Mouse (Mus musculus) CH12.LX (cell line): Measurements from ENCODE around the gene Zic5. TPM values are rescaled to one million over a fixed set of nuclear protein-coding genes. Genes with fewer than 3 reads are reported as not detected.
"Not testable (repeated sequence)": the region's sequence is repeated elsewhere in the genome, so short reads cannot be mapped to it uniquely, and the experiment has no call there.

Source experiments
- DNase-seq: peaks from one replicate; pipeline ENCODE4 v3.0.0-alpha.2; 2013; ENCODE audit errors: extremely low read depth
- H3K27ac ChIP-seq: 2 replicates; pipeline ENCODE4 v1.5.1; 2012; ENCODE audit warnings: low read depth, mild to moderate bottlenecking, control low read depth, moderate library complexity; ENCODE audit not compliant: insufficient read depth
- H3K27me3 ChIP-seq: replicated peaks from 2 replicates; pipeline ENCODE3; 2012; ENCODE audit warnings: inconsistent platforms
- H3K36me3 ChIP-seq, 2 experiments: replicated peaks in 1 of 2; 2 replicates each; pipeline versions ENCODE3 to v1.6.1; 2012; ENCODE audit warnings: inconsistent platforms in 1 of 2, low read length in 1 of 2, mild to moderate bottlenecking in 1 of 2, mixed read lengths in 1 of 2, moderate library complexity in 1 of 2; ENCODE audit not compliant: control insufficient read depth in 1 of 2, insufficient read depth in 1 of 2
- H3K4me1 ChIP-seq, 2 experiments: 2 replicates each; pipeline ENCODE4 v1.6.1; 2012; ENCODE audit warnings: inconsistent platforms in 1 of 2, moderate library complexity in 1 of 2; ENCODE audit not compliant: insufficient read depth in 2 of 2, control insufficient read depth in 1 of 2
- H3K4me2 ChIP-seq: 2 replicates; pipeline ENCODE4 v1.6.1; 2012; ENCODE audit warnings: low read depth, mild to moderate bottlenecking, control low read depth; ENCODE audit not compliant: poor library complexity, insufficient read depth, severe bottlenecking
- H3K4me3 ChIP-seq, 3 experiments: fragments of 150-350 bp in 1 of 3; sonication (generic) in 1 of 3; replicated peaks in 1 of 3; 2 replicates each; pipeline versions ENCODE3 to v1.5.1; 2011 to 2012; ENCODE audit warnings: low read depth in 2 of 3, low read length in 2 of 3, mild to moderate bottlenecking in 2 of 3, moderate library complexity in 2 of 3, control low read depth in 1 of 3, improper control_type of control experiment in 1 of 3, inconsistent platforms in 1 of 3, mixed read lengths in 1 of 3; ENCODE audit not compliant: poor library complexity in 1 of 3
- H3K79me2 ChIP-seq: replicated peaks from 2 replicates; pipeline ENCODE4 v1.6.1; 2012; ENCODE audit warnings: mild to moderate bottlenecking, moderate library complexity; ENCODE audit not compliant: control insufficient read depth, poor library complexity, insufficient read depth, severe bottlenecking; ENCODE audit errors: extremely low read depth
- H3K9ac ChIP-seq: 2 replicates; pipeline ENCODE4 v1.6.1; 2012; ENCODE audit warnings: low read depth, mild to moderate bottlenecking, control low read depth, moderate library complexity; ENCODE audit not compliant: insufficient read depth
- H3K9me3 ChIP-seq: replicated peaks from 2 replicates; pipeline ENCODE3; 2012; ENCODE audit warnings: low read length, inconsistent platforms, mixed read lengths
- CHD1 ChIP-seq: IDR thresholded peaks from 2 replicates; pipeline ENCODE4 v1.6.1; 2012; ENCODE audit warnings: low read depth, low read length, improper control_type of control experiment, inconsistent platforms
- CHD2 ChIP-seq: IDR thresholded peaks from 2 replicates; pipeline ENCODE4 v1.6.1; 2011; ENCODE audit warnings: low read length, improper control_type of control experiment
- CTCF ChIP-seq, 2 experiments: IDR thresholded peaks in 1 of 2; conservative IDR thresholded peaks in 1 of 2; 2 replicates each; pipeline ENCODE4 v1.5.1; 2011 to 2012; ENCODE audit warnings: low read depth in 2 of 2, low read length in 2 of 2, improper control_type of control experiment in 1 of 2, inconsistent platforms in 1 of 2, mild to moderate bottlenecking in 1 of 2, moderate library complexity in 1 of 2
- E2F4 ChIP-seq: IDR thresholded peaks from 2 replicates; pipeline ENCODE4 v1.6.1; 2011; ENCODE audit warnings: low read depth, low read length, improper control_type of control experiment; ENCODE audit not compliant: insufficient replicate concordance
- EP300 ChIP-seq: IDR thresholded peaks from 2 replicates; pipeline ENCODE4 v1.6.1; 2011; ENCODE audit warnings: low read length, improper control_type of control experiment
- ETS1 ChIP-seq: conservative IDR thresholded peaks from 2 replicates; pipeline ENCODE4 v1.6.1; 2012; ENCODE audit warnings: low read depth, mild to moderate bottlenecking, inconsistent platforms, low read length, improper control_type of control experiment, moderate library complexity
- MAZ ChIP-seq: IDR thresholded peaks from 2 replicates; pipeline ENCODE4 v1.6.1; 2012; ENCODE audit warnings: low read depth, mild to moderate bottlenecking, inconsistent platforms, low read length, improper control_type of control experiment, moderate library complexity
- MEF2A ChIP-seq: IDR thresholded peaks from 2 replicates; pipeline ENCODE4 v1.6.1; 2014; ENCODE audit warnings: low read depth, mild to moderate bottlenecking, inconsistent platforms, low read length, improper control_type of control experiment, borderline replicate concordance
- MYC ChIP-seq: IDR thresholded peaks from 2 replicates; pipeline ENCODE4 v1.6.1; 2011; ENCODE audit warnings: low read depth, mild to moderate bottlenecking, improper control_type of control experiment, low read length
- POLR2AphosphoS2 ChIP-seq: IDR thresholded peaks from 2 replicates; pipeline ENCODE4 v1.6.1; 2011; ENCODE audit warnings: low read depth, low read length, improper control_type of control experiment
- SIN3A ChIP-seq: IDR thresholded peaks from 2 replicates; pipeline ENCODE4 v1.6.1; 2012; ENCODE audit warnings: low read length, improper control_type of control experiment, inconsistent platforms
- USF1 ChIP-seq: IDR thresholded peaks from 2 replicates; pipeline ENCODE4 v1.6.1; 2014; ENCODE audit warnings: low read depth, mild to moderate bottlenecking, inconsistent platforms, low read length, improper control_type of control experiment
- USF2 ChIP-seq: conservative IDR thresholded peaks from 2 replicates; pipeline ENCODE4 v1.6.1; 2011; ENCODE audit warnings: low read depth, low read length, improper control_type of control experiment
- ZNF384 ChIP-seq: IDR thresholded peaks from 2 replicates; pipeline ENCODE4 v1.6.1; 2012; ENCODE audit warnings: low read depth, low read length, improper control_type of control experiment, inconsistent platforms
- dilution Hi-C: fragments of 300-500 bp; cut with MboI; formaldehyde crosslinking; loops from 2 replicates; pipeline ENCODE4 v1.14.3; 2020; ENCODE audit warnings: low sequenced_read_pairs; ENCODE audit not compliant: extremely low pct_unique_long_range_greater_than_20kb, extremely low pct_ligation_motif_present
- in situ Hi-C: fragments of 300-500 bp; cut with MboI; formaldehyde crosslinking; loops from 3 replicates; pipeline ENCODE4 v1.14.3; 2019; ENCODE audit warnings: low sequenced_read_pairs, low pct_ligation_motif_present, low pct_unique_long_range_greater_than_20kb, mixed read lengths
- polyA plus RNA-seq: library from polyadenylated mRNA; unstranded; fragments of >175 nt; gene quantifications from 2 replicates; pipeline ENCODE4 v1.2.1, GENCODE M21; 2012; ENCODE audit warnings: low read depth; ENCODE audit not compliant: insufficient read length
- total RNA-seq, 2 experiments: library from RNA; depleted of rRNA; stranded (reverse); fragments of 300-350 nt in 1 of 2; fragments of >200 nt in 1 of 2; gene quantifications; 2 replicates each; pipeline ENCODE4 v1.2.3; 2012 to 2014

Gene Zic5
- total and polyA plus RNA-seq, 3 experiments: 1.3 to 9.1 (median 1.5) TPM

DNA sequence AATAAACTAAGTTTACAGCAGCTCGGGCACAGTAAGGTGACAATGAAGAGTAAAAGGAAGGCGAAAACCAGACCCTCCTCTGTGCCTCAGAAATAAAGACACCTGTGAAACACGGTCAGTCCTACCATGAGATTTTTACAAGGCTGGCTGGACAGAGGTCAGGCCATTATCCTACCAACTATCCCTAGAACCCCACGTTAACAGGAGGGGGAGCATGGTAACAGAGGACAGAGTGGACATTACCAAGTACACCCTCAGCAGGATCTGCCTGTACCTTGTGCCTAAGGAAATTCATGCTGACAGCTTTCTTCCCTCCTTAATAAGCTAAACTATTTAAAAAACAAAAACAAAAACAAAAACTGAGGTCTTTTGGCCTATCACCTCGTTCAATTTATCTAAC is 5.3 kb downstream of the Zic5 start:
- no peak overlapping the region for H3K27ac ChIP-seq
- no peak for TF ChIP-seq USF1
- TF ChIP-seq, all 38 proteins: peak for 0
- Histone ChIP-seq H3K4me2 (no peak overlapping the region), H3K9ac (no peak overlapping the region), H3K9me3 (peaks cover 6% of the 10 kb centered on the region), H3K79me2 (no peaks in the 10 kb centered on the region; the same call in 1 of the 2 replicates), H3K27me3 (no peaks in the 10 kb centered on the region), H3K4me1 (peaks cover 0 to 14% of the 10 kb centered on the region in 2 experiments; a peak in 1 of 4 replicates), H3K36me3 (peaks cover 0 to 5% of the 10 kb centered on the region in 2 experiments), H3K4me3 (no peak overlapping the region)
- DNase-seq: no peak
- in situ Hi-C loops (no loop called here), dilution Hi-C loops (no loop called here)

- in situ Hi-C loops (no loop called here), dilution Hi-C loops (no loop called here)
- Histone ChIP-seq H3K27ac (no peak overlapping the region), H3K36me3 (peaks cover 0 to 5% of the 10 kb centered on the region in 2 experiments), H3K4me1 (peaks cover 0 to 14% of the 10 kb centered on the region in 2 experiments; a peak in 1 of 4 replicates), H3K9me3 (peaks cover 5% of the 10 kb centered on the region), H3K4me3 (no peak overlapping the region), H3K4me2 (no peak overlapping the region), H3K27me3 (no peaks in the 10 kb centered on the region), H3K79me2 (no peaks in the 10 kb centered on the region; the same call in 1 of the 2 replicates), H3K9ac (no peak overlapping the region)
- TF ChIP-seq POLR2AphosphoS2: no peak
- no peak for TF ChIP-seq EP300
- no peak for TF ChIP-seq E2F4
- no peak for TF ChIP-seq MEF2A
- no peak for TF ChIP-seq ETS1
- no peak for TF ChIP-seq MYC
- TF ChIP-seq USF2: no peak
- no peak for TF ChIP-seq ZNF384
- TF ChIP-seq MAZ: no peak
- TF ChIP-seq CHD2: no peak
- TF ChIP-seq CTCF (conservative IDR thresholded peaks at IDR 0.05 in 1 of 2, IDR thresholded peaks at IDR 0.05 in 1 of 2; ENCODE audit: low read depth in 2 of 2, low read length in 2 of 2): no peak
- no peak for TF ChIP-seq CHD1
- no peak for TF ChIP-seq SIN3A
- DNase-seq: no peak
Observed at GRCm38 (mm10) chr14:122459776-122460175, 5.7 kb downstream of the Zic5 start.

GRCm38 (mm10) chr14:122459332-122459731 is 6.1 kb downstream of the Zic5 start:
- H3K4me3 ChIP-seq, DNase-seq, H3K4me2 ChIP-seq, H3K27me3 ChIP-seq, H3K27ac ChIP-seq, dilution Hi-C loops, in situ Hi-C loops, H3K9me3 ChIP-seq, H3K9ac ChIP-seq, H3K36me3 ChIP-seq, H3K79me2 ChIP-seq: not testable (repeated sequence)
- peaks cover 0 to 14% of the 10 kb centered on the region in 2 experiments; a peak in 1 of 4 replicates for H3K4me1 ChIP-seq
